Mouse (Mus musculus): Measurements from ENCODE around the gene Fbxo11.
A peak's percentile ranks its signal among the peaks of the same experiment; 100 is the strongest.

DNA sequence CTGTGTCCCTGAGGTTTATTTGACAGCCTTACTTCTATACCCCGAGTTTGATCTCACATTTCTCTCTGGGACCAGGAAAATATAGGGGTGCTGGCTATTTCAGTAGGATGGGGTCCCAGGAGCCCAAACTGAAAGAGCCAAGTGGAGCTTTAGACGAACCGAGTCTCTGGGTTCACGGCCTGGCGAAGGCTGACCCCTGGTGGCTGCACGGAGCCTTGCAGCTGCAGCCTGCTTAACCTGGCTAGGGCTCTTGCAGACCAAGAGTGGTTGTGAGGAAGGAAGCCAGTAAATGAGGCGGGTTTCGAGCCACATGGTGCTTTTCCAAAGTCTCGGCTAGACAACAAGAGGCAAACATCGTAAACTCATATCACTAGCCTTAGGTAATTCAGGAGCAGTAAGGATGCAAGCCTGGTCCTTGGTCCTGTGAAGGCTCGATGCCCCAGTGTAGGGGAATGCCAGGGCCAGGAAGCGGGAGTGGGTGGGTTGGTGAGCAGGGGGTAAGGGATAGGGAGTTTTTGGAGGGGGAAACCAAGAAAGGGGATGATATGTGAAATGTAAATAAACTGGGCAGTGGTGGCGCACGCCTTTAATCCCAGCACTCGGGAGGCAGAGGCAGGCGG lies 116.0 kb downstream of the Fbxo11 start:
- TF ChIP-seq CTCF (IDR thresholded peaks at IDR 0.05; ENCODE audit: control insufficient read depth, insufficient read depth, insufficient read length), result peak; percentile 97
- TF ChIP-seq CEBPB (IDR thresholded peaks at IDR 0.05; ENCODE audit: low read depth), result no peak
- TF ChIP-seq USF1 (IDR thresholded peaks at IDR 0.05; ENCODE audit: low read depth), result no peak
- peak; percentile 30 for TF ChIP-seq MAX (IDR thresholded peaks at IDR 0.05)
- TF ChIP-seq MYOG (IDR thresholded peaks at IDR 0.05; ENCODE audit: control insufficient read depth, extremely low read depth, insufficient read length), result no peak

Data from C2C12 (cell line).